Mouse (Mus musculus) ES-Bruce4 (cell line): ENCODE measurements around the gene Dok4.

Experiments used
- CTCF ChIP-seq: IDR thresholded peaks from one replicate; pipeline ENCODE4 v1.8.1; 2011; ENCODE audit warnings: low read depth, low read length
- EP300 ChIP-seq: IDR thresholded peaks from 2 replicates; pipeline ENCODE4 v1.6.1; 2011; ENCODE audit warnings: low read depth, low read length; ENCODE audit not compliant: insufficient read depth
- POLR2A ChIP-seq: IDR thresholded peaks from one replicate; pipeline ENCODE4 v1.8.1; 2011; ENCODE audit warnings: low read length; ENCODE audit not compliant: insufficient read depth

- no peak for TF ChIP-seq POLR2A
- no peak for TF ChIP-seq CTCF
- TF ChIP-seq EP300, result no peak
These were observed 49.9 kb downstream of the Dok4 start for GRCm38 (mm10) chr8:94826210-94826609.
